In genomic region chr17:47468466-47468865, GRCm38 (mm10) we compare ENCODE assay signal across 8 mouse cellular contexts. TPM values are rescaled to one million over a fixed set of nuclear protein-coding genes. Genes with fewer than 3 reads are reported as not detected.
DNase-seq lines count a peak whose midpoint lies in the region; ATAC-seq and TF ChIP-seq lines count a peak whose summit lies in the region.

No protein-coding gene starts in this region.

- H3K36me3 ChIP-seq in forebrain, embryonic 13.5 days (ENCODE audit: poor library complexity, severe bottlenecking) = no peaks in the 10 kb centered on the region
- 0 out of 2 replicates have a peak, but pooled peaks cover 2% of the 10 kb centered on the region for H3K36me3 ChIP-seq in intestine, embryonic 16.5 days (ENCODE audit: control insufficient read depth, insufficient read depth, low read length)
- no peaks in the 10 kb centered on the region for H3K36me3 ChIP-seq in neural tube, embryonic 15.5 days

- peaks cover 56% of the 10 kb centered on the region for H3K27me3 ChIP-seq in forebrain, embryonic 13.5 days
- H3K27me3 ChIP-seq in intestine, embryonic 16.5 days (replicated peaks; ENCODE audit: control insufficient read depth, insufficient read depth, low read length) = peaks cover 3% of the 10 kb centered on the region; the same call in 1 of the 2 replicates
- peaks cover 41% of the 10 kb centered on the region for H3K27me3 ChIP-seq in neural tube, embryonic 15.5 days (replicated peaks)

- H3K4me2 ChIP-seq in forebrain, embryonic 13.5 days = peak overlapping the region; percentile 35
- H3K4me2 ChIP-seq in intestine, embryonic 16.5 days (ENCODE audit: low read depth, low read length) = peak overlapping the region; percentile 39
- peak overlapping the region; percentile 34 for H3K4me2 ChIP-seq in neural tube, embryonic 15.5 days

- 5% methylated on average over 34 of the region's 34 CpGs for WGBS in forebrain, embryonic 13.5 days
- 31% methylated on average over 34 of the region's 34 CpGs for WGBS in intestine, embryonic 16.5 days
- 8% methylated on average over 34 of the region's 34 CpGs for WGBS in neural tube, embryonic 15.5 days

- TF ChIP-seq CTCF in layer of hippocampus, adult 2 months (conservative IDR thresholded peaks at IDR 0.05) = peak; percentile 19; the same call in 1 of the 2 replicates

- peaks cover 16% of the 10 kb centered on the region; the same call in 1 of the 2 replicates for H3K4me1 ChIP-seq in forebrain, embryonic 13.5 days
- H3K4me1 ChIP-seq in intestine, embryonic 16.5 days (ENCODE audit: control insufficient read depth, insufficient read depth, low read length) = peaks cover 40% of the 10 kb centered on the region
- H3K4me1 ChIP-seq in neural tube, embryonic 15.5 days = peaks cover 8% of the 10 kb centered on the region

- H3K4me3 ChIP-seq in layer of hippocampus, adult 2 months = no peak overlapping the region
- H3K4me3 ChIP-seq in forebrain, embryonic 13.5 days = peak overlapping the region; percentile 19
- H3K4me3 ChIP-seq in intestine, embryonic 16.5 days (ENCODE audit: low read length) = peak overlapping the region; percentile 31
- H3K4me3 ChIP-seq in neural tube, embryonic 15.5 days (replicated peaks) = peak overlapping the region; percentile 12; the same call in 1 of the 2 replicates

- ATAC-seq in forebrain, embryonic 13.5 days = no peak
- no peak for ATAC-seq in intestine, embryonic 16.5 days
- ATAC-seq in neural tube, embryonic 15.5 days (ENCODE audit: low FRiP score) = no peak

- no peak for DNase-seq in layer of hippocampus, adult 2 months (ENCODE audit: low spot score in 2 of 2)
- no peak for DNase-seq in layer of hippocampus, postnatal 10 days (ENCODE audit: low spot score in 2 of 2)
- DNase-seq in right cerebral cortex, postnatal 4 days = no peak
- no peak for DNase-seq in embryo, embryonic 10.5 days (ENCODE audit: low spot score)
- DNase-seq in kidney, postnatal 14 days = no peak

- H3K27ac ChIP-seq in layer of hippocampus, adult 2 months = no peak overlapping the region
- H3K27ac ChIP-seq in forebrain, embryonic 13.5 days = no peak overlapping the region
- no peak overlapping the region for H3K27ac ChIP-seq in intestine, embryonic 16.5 days (ENCODE audit: low read length)
- H3K27ac ChIP-seq in neural tube, embryonic 15.5 days (replicated peaks) = no peak overlapping the region

- H3K9ac ChIP-seq in forebrain, embryonic 13.5 days = peak overlapping the region; percentile 27; the same call in 1 of the 2 replicates
- peak overlapping the region; percentile 54 for H3K9ac ChIP-seq in intestine, embryonic 16.5 days (ENCODE audit: low read depth, low read length)
- H3K9ac ChIP-seq in neural tube, embryonic 15.5 days (replicated peaks) = no peak overlapping the region; the same call in 1 of the 2 replicates

- H3K9me3 ChIP-seq in forebrain, embryonic 13.5 days (replicated peaks) = no peaks in the 10 kb centered on the region
- no peaks in the 10 kb centered on the region for H3K9me3 ChIP-seq in intestine, embryonic 16.5 days (ENCODE audit: control insufficient read depth, low read length)
- no peaks in the 10 kb centered on the region for H3K9me3 ChIP-seq in neural tube, embryonic 15.5 days (replicated peaks)

RNA-seq across cellular contexts. Expression of gene 1700001C19Rik, which starts 31.3 kb away (rescaled TPM):
- not detected for total RNA-seq in layer of hippocampus, adult 2 months (2021)
- total RNA-seq in layer of hippocampus, postnatal 10 days (2021) = under 1 TPM in 1 of 2 experiments, not detected in 1; 0.94 TPM
- polyA plus RNA-seq in forebrain, embryonic 13.5 days (2015; fragmentation: Nextera tagmentation; extraction: Ambion mirVana) = 0.28 and 0.42 TPM in 2 replicates
- 0.17 and 0.45 TPM in 2 replicates for polyA plus RNA-seq in intestine, embryonic 16.5 days (2015; fragmentation: Nextera tagmentation; extraction: Ambion mirVana)
- 0.63 and 0.78 TPM in 2 replicates for polyA plus RNA-seq in neural tube, embryonic 15.5 days (2015; fragmentation: Nextera tagmentation; extraction: Ambion mirVana)

RNA-seq across cellular contexts. Expression of gene AI661453, which starts 32.1 kb away (rescaled TPM):
- under 1 TPM; 0.44 to 0.74 TPM for total RNA-seq in layer of hippocampus, adult 2 months (2021)
- under 1 TPM; 0.23 to 0.38 TPM for total RNA-seq in layer of hippocampus, postnatal 10 days (2021)
- polyA plus RNA-seq in forebrain, embryonic 13.5 days (2015; fragmentation: Nextera tagmentation; extraction: Ambion mirVana) = 0.13 and 0.16 TPM in 2 replicates
- 3.7 and 4.6 TPM in 2 replicates for polyA plus RNA-seq in intestine, embryonic 16.5 days (2015; fragmentation: Nextera tagmentation; extraction: Ambion mirVana)
- polyA plus RNA-seq in neural tube, embryonic 15.5 days (2015; fragmentation: Nextera tagmentation; extraction: Ambion mirVana) = 0.19 and 0.43 TPM in 2 replicates

RNA-seq across cellular contexts. Expression of gene Taf8, which starts 33.6 kb away (rescaled TPM):
- total RNA-seq in layer of hippocampus, adult 2 months (2021) = 10 to 100 TPM; 20.5 to 26.2 TPM
- total RNA-seq in layer of hippocampus, postnatal 10 days (2021) = 10 to 100 TPM; 16.7 to 17.0 TPM
- 26.5 and 31.0 TPM in 2 replicates for polyA plus RNA-seq in forebrain, embryonic 13.5 days (2015; fragmentation: Nextera tagmentation; extraction: Ambion mirVana)
- polyA plus RNA-seq in intestine, embryonic 16.5 days (2015; fragmentation: Nextera tagmentation; extraction: Ambion mirVana) = 19.1 and 20.4 TPM in 2 replicates
- 19.5 and 21.5 TPM in 2 replicates for polyA plus RNA-seq in neural tube, embryonic 15.5 days (2015; fragmentation: Nextera tagmentation; extraction: Ambion mirVana)

RNA-seq across cellular contexts. Expression of gene Ccnd3, which starts 36.4 kb away (rescaled TPM):
- total RNA-seq in layer of hippocampus, adult 2 months (2021) = 10 to 100 TPM; 33.9 to 41.8 TPM
- 10 to 100 TPM; 34.7 to 39.6 TPM for total RNA-seq in layer of hippocampus, postnatal 10 days (2021)
- polyA plus RNA-seq in forebrain, embryonic 13.5 days (2015; fragmentation: Nextera tagmentation; extraction: Ambion mirVana) = 67.6 and 75.8 TPM in 2 replicates
- 371 and 393 TPM in 2 replicates for polyA plus RNA-seq in intestine, embryonic 16.5 days (2015; fragmentation: Nextera tagmentation; extraction: Ambion mirVana)
- 76.5 and 139 TPM in 2 replicates for polyA plus RNA-seq in neural tube, embryonic 15.5 days (2015; fragmentation: Nextera tagmentation; extraction: Ambion mirVana)
